Mouse (Mus musculus) olfactory bulb, adult 2 months (tissue): ENCODE results near the gene Gm21190.
"Not testable (repeated sequence)": the region's sequence is repeated elsewhere in the genome, so short reads cannot be mapped to it uniquely, and the experiment has no call there.

Source experiments
- CTCF ChIP-seq: fragments of 200-500 bp; IDR thresholded peaks from 2 replicates; pipeline ENCODE4 v1.5.1; 2012; ENCODE audit warnings: low read depth, mild to moderate bottlenecking, low read length, moderate library complexity; ENCODE audit not compliant: insufficient read depth
- POLR2A ChIP-seq: fragments of 200-500 bp; IDR thresholded peaks from 2 replicates; pipeline ENCODE4 v1.6.1; 2012; ENCODE audit warnings: mild to moderate bottlenecking, low read depth, low read length, moderate library complexity; ENCODE audit not compliant: insufficient read depth

GRCm38 (mm10) chr5:15483576-15483975, 45.4 kb downstream of the Gm21190 start:
- TF ChIP-seq POLR2A, CTCF: not testable (repeated sequence)
